Mouse (Mus musculus) lung, postnatal 0 days (tissue): ENCODE data around the gene Sccpdh.

ENCODE experiments used
- CTCF ChIP-seq: IDR thresholded peaks from 2 replicates; pipeline ENCODE4 v1.5.1; 2016; ENCODE audit warnings: antibody characterized with exemption, mild to moderate bottlenecking
- EP300 ChIP-seq: IDR thresholded peaks from 2 replicates; pipeline ENCODE4 v1.6.1; 2016; ENCODE audit warnings: antibody characterized with exemption, mild to moderate bottlenecking, control low read depth

DNA sequence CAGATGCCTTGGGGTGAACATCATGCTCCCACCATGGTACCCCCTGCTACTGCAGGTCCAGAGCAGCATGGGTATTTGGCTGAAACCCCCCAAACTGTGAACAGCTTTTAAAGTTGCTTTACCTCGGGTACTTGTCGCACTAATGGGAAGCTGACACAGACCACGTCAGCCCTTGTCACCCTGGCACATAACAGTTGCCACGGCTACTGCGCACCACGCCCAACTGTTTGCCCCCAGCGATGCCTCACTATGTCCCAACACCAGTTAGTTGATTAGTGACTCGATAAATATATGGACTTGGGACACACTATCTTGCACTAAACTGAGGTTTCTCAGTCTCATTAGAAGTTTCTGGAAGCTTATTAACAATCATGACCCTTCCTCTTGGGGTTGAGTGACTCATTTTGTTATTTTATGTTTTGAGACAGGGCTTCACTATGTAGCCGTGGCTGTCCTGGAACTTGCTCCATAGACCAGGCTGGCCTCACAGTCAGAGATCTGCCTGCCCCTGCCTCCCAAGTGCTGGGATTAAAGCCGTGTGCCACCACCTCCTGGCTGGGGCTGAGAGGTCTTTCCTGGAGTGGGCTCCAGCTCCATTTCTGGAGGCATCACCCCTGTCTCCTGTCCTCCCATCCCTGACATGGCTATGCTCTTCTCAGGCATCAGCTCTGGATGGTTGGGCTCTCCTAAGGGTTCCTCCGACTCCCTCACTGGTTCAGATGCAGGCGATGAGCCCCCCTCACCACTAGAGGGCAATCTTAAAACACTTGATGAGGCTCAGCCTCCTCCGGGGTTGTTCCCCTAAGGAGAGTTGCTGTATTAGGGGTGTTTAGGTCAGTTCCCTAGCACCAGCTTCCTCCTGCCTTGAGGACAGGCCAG lies 22.7 kb upstream of the Sccpdh start:
- TF ChIP-seq CTCF (peak; percentile 90), EP300 (no peak)
